Mouse (Mus musculus): ENCODE data around the gene Zfp217. TPM values are rescaled to one million over a fixed set of nuclear protein-coding genes. Genes with fewer than 3 reads are reported as not detected.
A peak's percentile ranks its signal among the peaks of the same experiment; 100 is the strongest.

Zfp217 gene
- polyA plus RNA-seq, 1 experiment from 2014 or later = 3.4 TPM

- ATAC-seq (ENCODE audit: insufficient number of reproducible peaks, insufficient read depth, low FRiP score, low read depth) = no peak
- Histone ChIP-seq H3K27ac (replicated peaks in 1 of 2; ENCODE audit: control insufficient read depth in 1 of 2, insufficient read depth in 1 of 2, low read depth in 2 of 2, low read length in 2 of 2) (no peak overlapping the region), H3K4me1 (ENCODE audit: control insufficient read depth in 2 of 2, insufficient read depth in 2 of 2, low read length in 2 of 2) (peaks cover 9 to 21% of the 10 kb centered on the region in 2 experiments), H3K4me3 (ENCODE audit: control insufficient read depth in 1 of 2, insufficient read depth in 1 of 2, low read depth in 1 of 2, low read length in 2 of 2) (no peak overlapping the region), H3K9me3 (ENCODE audit: control insufficient read depth, low read length) (no peaks in the 10 kb centered on the region), H3K36me3 (ENCODE audit: control insufficient read depth, insufficient read depth, low read length) (no peaks in the 10 kb centered on the region), H3K4me2 (ENCODE audit: low read length) (no peak overlapping the region), H3K9ac (ENCODE audit: low read length) (no peak overlapping the region), H3K27me3 (ENCODE audit: control insufficient read depth, insufficient read depth, low read length) (no peaks in the 10 kb centered on the region)
- WGBS = 71% methylated on average over 4 of the region's 4 CpGs
Measured at GRCm38 (mm10) chr2:170158987-170159386, 11.1 kb upstream of the Zfp217 start.

GRCm38 (mm10) chr2:170158251-170158650 lies 10.3 kb upstream of the Zfp217 start:
- H3K4me2 ChIP-seq (ENCODE audit: low read length) = no peak overlapping the region
- no peaks in the 10 kb centered on the region for H3K36me3 ChIP-seq (ENCODE audit: control insufficient read depth, insufficient read depth, low read length)
- no peaks in the 10 kb centered on the region for H3K27me3 ChIP-seq (ENCODE audit: control insufficient read depth, insufficient read depth, low read length)
- peaks cover 13 to 26% of the 10 kb centered on the region in 2 experiments for H3K4me1 ChIP-seq (ENCODE audit: control insufficient read depth in 2 of 2, insufficient read depth in 2 of 2, low read length in 2 of 2)
- WGBS = 46% methylated on average over 5 of the region's 5 CpGs
- H3K4me3 ChIP-seq (ENCODE audit: control insufficient read depth in 1 of 2, insufficient read depth in 1 of 2, low read depth in 1 of 2, low read length in 2 of 2) = no peak overlapping the region
- ATAC-seq (ENCODE audit: insufficient number of reproducible peaks, insufficient read depth, low FRiP score, low read depth) = no peak
- no peaks in the 10 kb centered on the region for H3K9me3 ChIP-seq (ENCODE audit: control insufficient read depth, low read length)
- H3K27ac ChIP-seq (replicated peaks in 1 of 2; ENCODE audit: control insufficient read depth in 1 of 2, insufficient read depth in 1 of 2, low read depth in 2 of 2, low read length in 2 of 2) = no peak overlapping the region; a peak in 1 of 4 replicates
- no peak overlapping the region for H3K9ac ChIP-seq (ENCODE audit: low read length)

GRCm38 (mm10) chr2:170157280-170158200 lies 9.6 kb upstream of the Zfp217 start:
- no peak overlapping the region for H3K4me3 ChIP-seq (ENCODE audit: control insufficient read depth in 1 of 2, insufficient read depth in 1 of 2, low read depth in 1 of 2, low read length in 2 of 2)
- H3K27ac ChIP-seq (replicated peaks in 1 of 2; ENCODE audit: control insufficient read depth in 1 of 2, insufficient read depth in 1 of 2, low read depth in 2 of 2, low read length in 2 of 2) = no peak overlapping the region
- H3K27me3 ChIP-seq (ENCODE audit: control insufficient read depth, insufficient read depth, low read length) = no peaks in the 10 kb centered on the region
- no peaks in the 10 kb centered on the region for H3K36me3 ChIP-seq (ENCODE audit: control insufficient read depth, insufficient read depth, low read length)
- no peak overlapping the region for H3K4me2 ChIP-seq (ENCODE audit: low read length)
- no peaks in the 10 kb centered on the region for H3K9me3 ChIP-seq (ENCODE audit: control insufficient read depth, low read length)
- ATAC-seq (ENCODE audit: insufficient number of reproducible peaks, insufficient read depth, low FRiP score, low read depth) = no peak
- H3K4me1 ChIP-seq (ENCODE audit: control insufficient read depth in 2 of 2, insufficient read depth in 2 of 2, low read length in 2 of 2) = peaks cover 17 to 31% of the 10 kb centered on the region in 2 experiments
- 49% methylated on average over 10 of the region's 11 CpGs for WGBS
- H3K9ac ChIP-seq (ENCODE audit: low read length) = no peak overlapping the region

- peaks cover 17 to 34% of the 10 kb centered on the region in 2 experiments for H3K4me1 ChIP-seq (ENCODE audit: control insufficient read depth in 2 of 2, insufficient read depth in 2 of 2, low read length in 2 of 2)
- H3K4me2 ChIP-seq (ENCODE audit: low read length) = peak overlapping the region; percentile 73
- ATAC-seq (ENCODE audit: insufficient number of reproducible peaks, insufficient read depth, low FRiP score, low read depth) = peak; percentile 77
- peak overlapping the region; percentile 90 to 92 for H3K27ac ChIP-seq (replicated peaks in 1 of 2; ENCODE audit: control insufficient read depth in 1 of 2, insufficient read depth in 1 of 2, low read depth in 2 of 2, low read length in 2 of 2)
- H3K36me3 ChIP-seq (ENCODE audit: control insufficient read depth, insufficient read depth, low read length) = no peaks in the 10 kb centered on the region
- H3K4me3 ChIP-seq (ENCODE audit: control insufficient read depth in 1 of 2, insufficient read depth in 1 of 2, low read depth in 1 of 2, low read length in 2 of 2) = peak overlapping the region; percentile 42
- WGBS = under 1% methylated on average over 18 of the region's 18 CpGs
- no peaks in the 10 kb centered on the region for H3K9me3 ChIP-seq (ENCODE audit: control insufficient read depth, low read length)
- peak overlapping the region; percentile 66 for H3K9ac ChIP-seq (ENCODE audit: low read length)
- H3K27me3 ChIP-seq (ENCODE audit: control insufficient read depth, insufficient read depth, low read length) = no peaks in the 10 kb centered on the region
Measured at GRCm38 (mm10) chr2:170155089-170155740, 7.3 kb upstream of the Zfp217 start.

- Histone ChIP-seq H3K4me1 (ENCODE audit: control insufficient read depth in 2 of 2, insufficient read depth in 2 of 2, low read length in 2 of 2) (peaks cover 17 to 34% of the 10 kb centered on the region in 2 experiments), H3K9ac (ENCODE audit: low read length) (peak overlapping the region; percentile 66), H3K27ac (replicated peaks in 1 of 2; ENCODE audit: control insufficient read depth in 1 of 2, insufficient read depth in 1 of 2, low read depth in 2 of 2, low read length in 2 of 2) (peak overlapping the region; percentile 90 to 92), H3K9me3 (ENCODE audit: control insufficient read depth, low read length) (no peaks in the 10 kb centered on the region), H3K27me3 (ENCODE audit: control insufficient read depth, insufficient read depth, low read length) (no peaks in the 10 kb centered on the region), H3K4me2 (ENCODE audit: low read length) (peak overlapping the region; percentile 73), H3K4me3 (ENCODE audit: control insufficient read depth in 1 of 2, insufficient read depth in 1 of 2, low read depth in 1 of 2, low read length in 2 of 2) (peak overlapping the region; percentile 42), H3K36me3 (ENCODE audit: control insufficient read depth, insufficient read depth, low read length) (no peaks in the 10 kb centered on the region)
- ATAC-seq (ENCODE audit: insufficient number of reproducible peaks, insufficient read depth, low FRiP score, low read depth) = no peak
- WGBS = 8% methylated on average over 5 of the region's 5 CpGs
Measured at GRCm38 (mm10) chr2:170154738-170155088, 6.8 kb upstream of the Zfp217 start.

GRCm38 (mm10) chr2:170154301-170154721 lies 6.4 kb upstream of the Zfp217 start:
- no peaks in the 10 kb centered on the region for H3K36me3 ChIP-seq (ENCODE audit: control insufficient read depth, insufficient read depth, low read length)
- H3K4me1 ChIP-seq (ENCODE audit: control insufficient read depth in 2 of 2, insufficient read depth in 2 of 2, low read length in 2 of 2) = peaks cover 17 to 34% of the 10 kb centered on the region in 2 experiments
- ATAC-seq (ENCODE audit: insufficient number of reproducible peaks, insufficient read depth, low FRiP score, low read depth) = no peak
- WGBS = 20% methylated on average over 6 of the region's 6 CpGs
- peak overlapping the region; percentile 90 to 92; a peak in 3 of 4 replicates for H3K27ac ChIP-seq (replicated peaks in 1 of 2; ENCODE audit: control insufficient read depth in 1 of 2, insufficient read depth in 1 of 2, low read depth in 2 of 2, low read length in 2 of 2)
- peak overlapping the region in 1 of 2 experiments; percentile 42; a peak in 2 of 4 replicates for H3K4me3 ChIP-seq (ENCODE audit: control insufficient read depth in 1 of 2, insufficient read depth in 1 of 2, low read depth in 1 of 2, low read length in 2 of 2)
- H3K9me3 ChIP-seq (ENCODE audit: control insufficient read depth, low read length) = no peaks in the 10 kb centered on the region
- H3K4me2 ChIP-seq (ENCODE audit: low read length) = peak overlapping the region; percentile 73
- peak overlapping the region; percentile 66 for H3K9ac ChIP-seq (ENCODE audit: low read length)
- H3K27me3 ChIP-seq (ENCODE audit: control insufficient read depth, insufficient read depth, low read length) = no peaks in the 10 kb centered on the region

GRCm38 (mm10) chr2:170153421-170154271 lies 5.7 kb upstream of the Zfp217 start:
- Histone ChIP-seq H3K4me3 (ENCODE audit: control insufficient read depth in 1 of 2, insufficient read depth in 1 of 2, low read depth in 1 of 2, low read length in 2 of 2) (peak overlapping the region; percentile 42 to 53), H3K9me3 (ENCODE audit: control insufficient read depth, low read length) (no peaks in the 10 kb centered on the region), H3K36me3 (ENCODE audit: control insufficient read depth, insufficient read depth, low read length) (no peaks in the 10 kb centered on the region), H3K27ac (replicated peaks in 1 of 2; ENCODE audit: control insufficient read depth in 1 of 2, insufficient read depth in 1 of 2, low read depth in 2 of 2, low read length in 2 of 2) (peak overlapping the region; percentile 73 to 92), H3K27me3 (ENCODE audit: control insufficient read depth, insufficient read depth, low read length) (no peaks in the 10 kb centered on the region), H3K4me2 (ENCODE audit: low read length) (peak overlapping the region; percentile 73), H3K9ac (ENCODE audit: low read length) (peak overlapping the region; percentile 66), H3K4me1 (ENCODE audit: control insufficient read depth in 2 of 2, insufficient read depth in 2 of 2, low read length in 2 of 2) (peaks cover 17 to 34% of the 10 kb centered on the region in 2 experiments)
- ATAC-seq (ENCODE audit: insufficient number of reproducible peaks, insufficient read depth, low FRiP score, low read depth) = no peak
- WGBS = 2% methylated on average over 37 of the region's 37 CpGs
